Mouse (Mus musculus): ENCODE data around the gene Tle3.

- no peak for TF ChIP-seq CTCF (IDR thresholded peaks at IDR 0.05; ENCODE audit: borderline replicate concordance, control insufficient read depth, extremely low read depth, insufficient read depth, low read length, poor library complexity)
- TF ChIP-seq POLR2A (IDR thresholded peaks at IDR 0.05; ENCODE audit: control insufficient read depth, extremely low read depth, insufficient read depth, low read length, poor library complexity) = no peak
Measured at GRCm38 (mm10) chr9:61375002-61375401, 2.8 kb downstream of the Tle3 start.

All from thymus, adult 2 months (tissue).